Mouse (Mus musculus): Measurements from ENCODE around the gene Cdkn2c. TPM values are rescaled to one million over a fixed set of nuclear protein-coding genes. Genes with fewer than 3 reads are reported as not detected.
"Not testable (repeated sequence)": the region's sequence is repeated elsewhere in the genome, so short reads cannot be mapped to it uniquely, and the experiment has no call there.

Cdkn2c gene
- 4.0 and 4.1 TPM in 2 replicates for polyA plus RNA-seq (2016; fragmentation: Nextera tagmentation; extraction: Ambion mirVana)

DNA sequence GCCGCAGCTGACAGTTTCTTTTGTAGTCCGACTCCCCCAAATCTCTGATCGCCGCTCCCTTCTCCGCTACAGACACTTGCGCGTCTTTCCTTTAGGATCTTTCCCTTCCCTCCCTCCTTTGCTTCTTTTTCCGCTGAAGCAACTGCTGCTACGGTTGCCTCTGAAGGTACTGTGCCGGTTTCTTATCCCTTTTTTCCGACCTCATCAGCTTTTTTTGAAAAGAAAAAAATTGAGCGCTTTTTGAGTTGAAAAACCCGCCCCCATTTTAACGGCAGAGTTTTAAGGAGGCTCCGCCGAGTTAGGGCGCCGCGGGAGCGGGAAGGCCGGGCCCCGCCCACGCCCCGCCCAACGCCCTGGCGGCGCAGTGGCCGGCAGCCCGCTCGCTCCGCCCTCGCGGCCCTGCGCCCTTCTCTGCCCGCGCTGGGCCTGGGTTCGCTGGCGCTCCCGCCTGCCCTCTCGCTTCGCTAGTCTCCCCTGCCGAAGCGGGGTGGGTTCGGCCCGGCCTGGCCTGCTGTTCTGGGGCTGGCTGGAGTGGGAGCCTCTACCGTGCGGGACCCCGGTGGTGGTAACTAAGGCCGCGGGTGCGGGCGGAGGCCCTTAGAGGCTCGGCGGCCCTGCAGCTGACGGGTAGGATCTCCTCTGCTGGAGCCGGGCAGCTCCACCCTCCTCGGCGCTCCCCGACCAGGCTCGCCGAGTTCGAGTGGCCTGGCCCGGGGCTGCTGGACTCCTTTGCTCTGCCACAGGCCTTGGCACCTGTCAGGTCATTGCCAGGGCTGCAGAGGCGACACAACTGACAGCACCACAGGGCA, at the start of gene Cdkn2c:
Cdkn2c (minus strand) TSS at position 729 of the 809 bp plus-strand sequence.
- Histone ChIP-seq H3K36me3 (no peaks in the 10 kb centered on the region), H3K27me3 (ENCODE audit: low read depth, poor library complexity, severe bottlenecking) (peaks cover 62% of the 10 kb centered on the region), H3K4me3 (peak within 1 kb of the TSS; percentile 76), H3K27ac (replicated peaks) (peak within 1 kb of the TSS; percentile 96), H3K9me3 (replicated peaks) (no peaks in the 10 kb centered on the region), H3K4me1 (peaks cover 26% of the 10 kb centered on the region)
- under 1% methylated on average over 64 of the region's 64 CpGs for WGBS
- peak; percentile 88 for DNase-seq (ENCODE audit: low spot score)

DNA sequence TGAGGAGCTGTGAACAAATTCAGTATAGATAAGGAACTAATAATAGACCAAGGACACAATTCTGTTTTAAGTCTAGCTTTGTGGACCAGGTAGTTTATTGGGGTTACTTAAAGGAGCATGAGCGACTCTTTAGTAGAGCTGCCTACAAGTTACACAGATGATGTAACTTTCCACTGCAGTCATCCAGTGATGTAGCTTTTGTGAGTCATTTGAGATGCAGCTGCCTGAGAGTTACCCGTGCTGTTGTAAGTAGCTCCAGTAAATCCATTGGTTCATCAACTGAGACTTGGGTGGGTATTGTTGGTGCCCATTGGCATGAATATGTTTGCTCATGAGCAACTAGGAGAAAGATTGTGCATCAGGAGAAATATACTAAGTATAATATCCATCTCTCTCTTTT, 38.4 kb upstream of the Cdkn2c start:
- 97% methylated on average over 2 of the region's 2 CpGs for WGBS
- no peak for DNase-seq (ENCODE audit: low spot score)
- Histone ChIP-seq H3K36me3 (no peaks in the 10 kb centered on the region), H3K4me3 (no peak overlapping the region), H3K4me1 (no peaks in the 10 kb centered on the region), H3K9me3 (replicated peaks) (no peaks in the 10 kb centered on the region), H3K27ac (replicated peaks) (no peak overlapping the region), H3K27me3 (ENCODE audit: low read depth, poor library complexity, severe bottlenecking) (no peaks in the 10 kb centered on the region)

DNA sequence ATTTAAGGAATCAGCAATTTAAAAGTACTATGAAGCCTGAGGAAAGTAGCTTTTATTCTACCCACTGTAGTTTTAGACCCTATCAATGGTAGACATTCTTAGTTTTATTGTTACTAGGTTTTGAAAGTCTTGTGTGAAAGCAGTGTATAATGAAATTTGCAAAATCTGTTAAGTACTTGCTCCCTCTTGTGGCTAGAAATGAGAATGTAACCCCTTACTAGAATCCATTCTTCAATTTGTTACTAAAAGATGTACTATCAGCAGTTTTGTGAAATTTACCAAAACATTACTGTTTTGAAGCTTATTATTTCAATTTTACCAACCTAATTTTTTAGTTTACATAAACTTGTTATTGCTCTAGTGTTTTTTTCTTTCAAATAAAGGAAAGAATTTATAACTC, 36.6 kb upstream of the Cdkn2c start:
- Histone ChIP-seq H3K27ac (replicated peaks) (no peak overlapping the region), H3K36me3 (no peaks in the 10 kb centered on the region), H3K4me1 (no peaks in the 10 kb centered on the region), H3K9me3 (replicated peaks) (no peaks in the 10 kb centered on the region), H3K4me3 (no peak overlapping the region), H3K27me3 (ENCODE audit: low read depth, poor library complexity, severe bottlenecking) (no peaks in the 10 kb centered on the region)
- DNase-seq (ENCODE audit: low spot score): no peak

DNA sequence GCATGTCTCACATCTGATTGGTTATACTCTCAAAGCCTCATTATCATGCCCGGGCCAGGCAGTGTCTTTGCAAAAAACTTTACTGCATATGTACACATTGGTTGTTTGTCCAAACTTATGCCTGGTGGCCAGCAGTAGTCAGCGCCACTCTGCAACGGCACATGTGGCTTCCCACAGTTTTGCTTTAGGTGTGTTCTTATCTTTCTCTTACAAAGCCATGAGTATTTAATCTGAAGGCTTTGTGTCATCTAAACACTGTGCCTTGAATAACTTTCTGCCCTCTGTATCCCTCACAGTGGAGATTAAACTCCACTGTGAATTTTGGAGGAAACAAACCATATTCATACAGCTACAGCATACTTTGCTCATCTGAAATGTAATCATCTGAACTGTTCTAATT, 33.7 kb upstream of the Cdkn2c start:
- not testable (repeated sequence) for H3K36me3 ChIP-seq; H3K27ac ChIP-seq (replicated peaks); H3K4me3 ChIP-seq; H3K27me3 ChIP-seq (ENCODE audit: low read depth, poor library complexity, severe bottlenecking); H3K4me1 ChIP-seq; H3K9me3 ChIP-seq (replicated peaks); DNase-seq (ENCODE audit: low spot score)
- WGBS: 97% methylated on average over 3 of the region's 3 CpGs

DNA sequence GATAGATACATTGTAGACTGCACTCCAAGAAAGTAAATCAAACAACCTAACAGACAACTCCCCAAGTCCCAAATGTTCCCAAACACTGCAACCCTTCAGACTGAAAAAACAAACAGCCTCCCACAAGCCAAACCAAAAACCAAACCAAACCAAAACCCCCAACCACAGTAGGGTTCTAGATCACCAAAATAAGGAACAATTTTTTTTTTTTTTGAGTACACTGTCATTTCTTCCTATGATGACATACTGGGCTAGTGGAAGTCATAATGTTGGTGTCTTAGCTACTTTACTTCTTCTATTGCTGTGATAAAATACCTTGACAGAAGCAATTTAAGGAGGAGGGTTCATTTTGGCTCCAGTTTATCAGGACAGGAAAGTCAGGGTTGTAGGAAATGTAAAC, 25.7 kb upstream of the Cdkn2c start:
- Histone ChIP-seq H3K9me3 (replicated peaks) (peaks cover 12% of the 10 kb centered on the region), H3K4me1 (no peaks in the 10 kb centered on the region), H3K36me3 (peaks cover 9% of the 10 kb centered on the region), H3K27me3 (ENCODE audit: low read depth, poor library complexity, severe bottlenecking) (no peaks in the 10 kb centered on the region), H3K4me3 (no peak overlapping the region), H3K27ac (replicated peaks) (no peak overlapping the region)
- DNase-seq (ENCODE audit: low spot score): no peak

DNA sequence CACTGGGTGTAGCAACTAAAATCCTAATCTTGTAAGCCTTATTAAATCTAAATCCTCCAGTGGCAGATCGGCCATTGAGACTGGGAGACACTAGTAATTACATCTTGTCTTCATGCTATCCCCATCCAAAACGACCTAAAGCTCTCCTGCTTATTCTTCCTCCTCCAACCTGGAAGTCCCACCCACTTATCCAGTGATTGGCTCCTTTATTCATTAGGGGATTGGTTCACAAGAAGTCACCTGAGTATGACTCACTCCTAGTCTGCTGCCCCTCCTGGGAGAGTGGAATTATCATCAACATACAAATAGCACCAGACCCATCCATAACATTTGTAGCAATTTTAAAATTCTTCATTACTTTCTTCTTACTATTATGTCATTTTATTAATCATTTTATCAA, 16.6 kb upstream of the Cdkn2c start:
- Histone ChIP-seq H3K36me3 (peaks cover 11% of the 10 kb centered on the region), H3K9me3 (replicated peaks) (no peaks in the 10 kb centered on the region), H3K4me1 (no peaks in the 10 kb centered on the region), H3K4me3 (no peak overlapping the region), H3K27me3 (ENCODE audit: low read depth, poor library complexity, severe bottlenecking) (no peaks in the 10 kb centered on the region), H3K27ac (replicated peaks) (no peak overlapping the region)
- DNase-seq (ENCODE audit: low spot score): no peak
- 74% methylated on average over 2 of the region's 2 CpGs for WGBS

DNA sequence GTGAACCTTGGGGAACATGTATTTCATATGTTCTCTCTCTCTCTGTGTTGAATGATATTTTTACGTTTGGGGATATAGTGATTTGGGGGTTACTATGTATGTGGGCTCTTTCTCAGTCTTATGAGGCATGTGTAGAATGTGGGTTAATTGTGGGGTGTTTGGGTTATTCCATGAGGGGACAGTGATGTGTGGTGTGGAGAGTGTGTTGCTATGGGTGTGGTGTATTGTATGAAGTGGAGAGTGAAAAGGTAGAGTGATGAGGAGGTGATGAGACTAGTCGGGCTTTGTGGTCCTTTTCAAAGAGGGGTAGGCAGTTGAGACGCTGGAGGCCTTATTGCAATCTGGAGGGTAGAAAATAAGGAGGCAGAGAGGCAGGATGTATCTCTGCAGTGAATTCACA, 10.2 kb upstream of the Cdkn2c start:
- no peaks in the 10 kb centered on the region for H3K27me3 ChIP-seq (ENCODE audit: low read depth, poor library complexity, severe bottlenecking)
- 0% methylated on average over 3 of the region's 3 CpGs for WGBS

DNA sequence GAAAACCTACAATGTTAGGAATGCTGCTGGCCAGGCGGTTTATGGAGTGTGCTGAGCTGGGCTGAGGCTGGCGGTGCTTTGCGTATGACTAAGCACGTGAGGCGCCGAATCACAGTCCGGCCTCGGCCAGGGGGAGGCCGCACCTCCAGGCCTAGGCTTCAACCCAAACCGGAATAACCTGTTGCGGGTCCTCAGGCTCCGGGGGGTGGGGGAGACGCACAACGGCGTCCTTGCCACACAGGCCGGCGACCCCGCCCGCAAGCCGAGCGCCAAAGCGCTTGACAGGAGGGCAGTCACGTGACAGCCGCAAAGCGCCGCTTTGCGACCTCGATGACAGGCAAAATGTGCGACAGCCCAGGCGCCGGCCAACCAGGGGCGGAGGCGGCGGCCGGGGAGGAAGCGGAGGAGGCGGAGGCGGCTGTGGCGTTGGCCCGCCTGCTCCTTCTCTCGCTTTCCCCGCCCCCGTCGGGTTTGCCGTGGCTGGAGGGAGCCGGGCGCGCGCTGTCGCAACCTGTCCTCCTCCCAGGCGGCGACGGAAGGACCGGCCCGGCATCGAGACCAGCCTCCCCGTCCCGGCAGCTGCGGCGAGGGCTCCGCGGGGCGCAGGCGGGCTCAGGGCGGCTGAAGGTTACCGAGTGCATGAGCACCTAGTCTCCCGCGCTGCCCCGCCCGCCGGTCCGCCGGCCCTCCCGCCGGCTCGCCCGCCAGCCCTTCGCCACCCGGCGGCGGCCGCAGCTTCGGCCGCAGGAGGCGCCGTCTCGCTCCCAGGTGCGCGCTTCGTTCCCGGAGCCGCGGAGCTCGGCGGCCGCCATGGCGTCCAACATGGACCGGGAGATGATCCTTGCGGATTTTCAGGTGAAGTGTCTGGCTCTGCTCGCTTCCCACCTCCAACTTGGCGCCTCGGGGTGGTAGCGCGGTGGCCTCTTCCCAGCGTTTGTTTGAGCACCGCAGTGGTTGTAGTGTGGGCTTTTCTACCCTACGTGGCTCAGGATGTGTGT, 9.5 kb upstream of the Cdkn2c start, which contains the start of gene Faf1:
Faf1 (plus strand) TSS at position 371 of the 998 bp plus-strand sequence.
- H3K9me3 ChIP-seq (replicated peaks): no peaks in the 10 kb centered on the region
- H3K36me3 ChIP-seq: no peaks in the 10 kb centered on the region
- DNase-seq (ENCODE audit: low spot score): peak; percentile 98
- H3K4me3 ChIP-seq: peak within 1 kb of the TSS; percentile 91
- under 1% methylated on average over 106 of the region's 107 CpGs for WGBS
- peaks cover 19% of the 10 kb centered on the region for H3K4me1 ChIP-seq
- no peaks in the 10 kb centered on the region for H3K27me3 ChIP-seq (ENCODE audit: low read depth, poor library complexity, severe bottlenecking)
- peak within 1 kb of the TSS; percentile 94 for H3K27ac ChIP-seq (replicated peaks)

More for the DNA sequence above, 10.2 kb upstream of the Cdkn2c start:
- H3K27ac ChIP-seq (replicated peaks): peak overlapping the region; percentile 94
- no peak for DNase-seq (ENCODE audit: low spot score)
- H3K9me3 ChIP-seq (replicated peaks): no peaks in the 10 kb centered on the region
- H3K36me3 ChIP-seq: no peaks in the 10 kb centered on the region
- peak overlapping the region; percentile 91 for H3K4me3 ChIP-seq
- peaks cover 19% of the 10 kb centered on the region for H3K4me1 ChIP-seq

DNA sequence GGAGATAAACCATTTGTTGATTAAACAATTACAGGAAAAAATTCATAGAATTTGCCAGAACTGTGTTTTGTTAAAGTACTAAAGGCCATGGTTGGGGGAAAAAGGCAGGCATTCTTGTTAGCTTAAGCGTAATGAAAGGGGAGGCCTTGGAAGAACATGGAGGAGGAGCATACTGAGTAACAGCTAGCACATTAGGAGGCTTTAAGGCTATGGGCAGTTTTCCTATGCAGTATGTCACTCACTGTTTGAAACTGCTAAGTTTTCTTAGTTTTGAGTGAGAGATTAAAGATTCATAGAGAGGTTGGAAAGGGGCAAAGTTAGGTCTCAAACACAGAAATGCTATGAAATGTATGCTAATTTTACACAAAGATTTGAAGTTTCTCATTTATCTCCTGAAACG, 7.1 kb upstream of the Cdkn2c start:
- no peak overlapping the region for H3K27ac ChIP-seq (replicated peaks)
- WGBS: 88% methylated on average over 2 of the region's 2 CpGs
- H3K4me3 ChIP-seq: no peak overlapping the region
- H3K9me3 ChIP-seq (replicated peaks): no peaks in the 10 kb centered on the region
- DNase-seq (ENCODE audit: low spot score): no peak
- no peaks in the 10 kb centered on the region for H3K27me3 ChIP-seq (ENCODE audit: low read depth, poor library complexity, severe bottlenecking)
- H3K4me1 ChIP-seq: peaks cover 19% of the 10 kb centered on the region
- H3K36me3 ChIP-seq: no peaks in the 10 kb centered on the region

DNA sequence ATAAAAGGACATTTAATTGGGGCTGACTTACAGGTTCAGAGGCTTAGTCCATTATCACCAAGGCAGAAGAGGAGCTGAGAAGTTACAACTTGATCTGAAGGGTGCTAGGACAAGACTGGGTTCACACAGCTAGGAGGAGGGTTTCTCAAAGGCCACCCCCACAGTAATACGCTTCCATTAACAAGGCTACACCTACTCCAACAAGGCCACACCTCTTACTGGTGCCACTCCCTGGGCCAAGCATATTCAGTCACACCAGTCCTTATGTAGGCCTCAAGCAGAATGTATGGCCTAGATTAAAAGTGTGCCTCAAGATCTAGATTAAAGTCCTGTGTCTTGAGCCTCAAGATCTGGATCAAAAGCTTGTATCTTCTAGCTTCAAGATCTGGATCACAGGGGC, 5.0 kb upstream of the Cdkn2c start:
- Histone ChIP-seq H3K27me3 (ENCODE audit: low read depth, poor library complexity, severe bottlenecking) (peaks cover 17% of the 10 kb centered on the region), H3K4me1 (peaks cover 13% of the 10 kb centered on the region), H3K9me3 (replicated peaks) (no peaks in the 10 kb centered on the region), H3K4me3 (no peak overlapping the region), H3K27ac (replicated peaks) (no peak overlapping the region), H3K36me3 (no peaks in the 10 kb centered on the region)
- no peak for DNase-seq (ENCODE audit: low spot score)
- WGBS: 83% methylated on average over 1 of the region's 1 CpGs

DNA sequence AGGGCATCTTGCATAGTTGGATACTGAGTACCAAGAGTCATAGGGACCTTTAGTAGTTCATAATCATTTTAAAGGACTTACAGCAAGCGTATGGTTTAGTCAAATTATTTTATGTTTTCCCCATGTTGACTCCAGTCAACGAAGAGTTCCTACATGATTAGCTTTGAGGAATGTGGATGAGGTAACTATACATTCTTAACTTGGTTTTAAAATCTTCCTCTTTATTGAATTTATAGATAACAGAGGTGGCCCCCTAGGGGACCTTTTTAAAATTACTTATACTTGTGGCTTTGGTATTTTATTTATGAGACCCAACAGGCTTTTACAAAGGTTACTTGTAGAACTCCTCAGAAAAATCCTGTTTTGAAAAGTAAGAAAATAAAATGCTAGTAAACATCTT, 3.2 kb upstream of the Cdkn2c start:
- Histone ChIP-seq H3K9me3 (replicated peaks) (no peaks in the 10 kb centered on the region), H3K36me3 (no peaks in the 10 kb centered on the region), H3K27ac (replicated peaks) (no peak overlapping the region), H3K4me1 (peaks cover 20% of the 10 kb centered on the region), H3K27me3 (ENCODE audit: low read depth, poor library complexity, severe bottlenecking) (peaks cover 27% of the 10 kb centered on the region), H3K4me3 (no peak overlapping the region)
- 83% methylated on average over 2 of the region's 2 CpGs for WGBS
- no peak for DNase-seq (ENCODE audit: low spot score)

DNA sequence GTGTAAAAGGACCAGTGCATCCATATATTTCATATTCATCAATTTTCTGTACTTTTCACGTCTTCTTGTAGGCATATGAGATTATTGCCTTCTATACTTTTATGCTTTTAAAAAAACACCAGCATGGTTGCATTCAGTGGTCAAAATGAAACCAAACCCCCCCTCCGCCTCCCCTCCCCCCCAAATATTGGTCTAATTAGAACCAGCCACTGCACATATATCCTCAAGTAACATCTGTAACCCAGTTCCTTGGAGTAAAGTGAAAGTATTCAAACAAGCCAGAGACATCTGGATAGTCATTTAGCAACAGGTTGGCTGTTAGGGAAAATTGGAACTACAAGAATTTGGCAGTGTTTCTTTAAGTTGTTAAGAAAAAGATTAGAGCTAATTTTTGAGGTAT, 529 bp upstream of the Cdkn2c start:
- Histone ChIP-seq H3K9me3 (replicated peaks) (no peaks in the 10 kb centered on the region), H3K4me1 (peaks cover 26% of the 10 kb centered on the region), H3K36me3 (no peaks in the 10 kb centered on the region), H3K27ac (replicated peaks) (0 out of 2 replicates have a peak overlapping the region, but pooled peaks have one; percentile 96), H3K27me3 (ENCODE audit: low read depth, poor library complexity, severe bottlenecking) (peaks cover 54% of the 10 kb centered on the region), H3K4me3 (peak overlapping the region; percentile 76; the same call in 1 of the 2 replicates)
- WGBS: 44% methylated on average over 2 of the region's 2 CpGs
- no peak for DNase-seq (ENCODE audit: low spot score)

Data from midbrain, embryonic 10.5 days (tissue).